Mouse (Mus musculus): ENCODE measurements at regions not wholly inside any gene's neighbourhood (a gene's known extent, or its start where the extent isn't known, plus 50 kb on each side); places are given as distances from the start of the nearest gene placed in this dataset.
A peak's percentile ranks its signal among the peaks of the same experiment; 100 is the strongest.

DNA sequence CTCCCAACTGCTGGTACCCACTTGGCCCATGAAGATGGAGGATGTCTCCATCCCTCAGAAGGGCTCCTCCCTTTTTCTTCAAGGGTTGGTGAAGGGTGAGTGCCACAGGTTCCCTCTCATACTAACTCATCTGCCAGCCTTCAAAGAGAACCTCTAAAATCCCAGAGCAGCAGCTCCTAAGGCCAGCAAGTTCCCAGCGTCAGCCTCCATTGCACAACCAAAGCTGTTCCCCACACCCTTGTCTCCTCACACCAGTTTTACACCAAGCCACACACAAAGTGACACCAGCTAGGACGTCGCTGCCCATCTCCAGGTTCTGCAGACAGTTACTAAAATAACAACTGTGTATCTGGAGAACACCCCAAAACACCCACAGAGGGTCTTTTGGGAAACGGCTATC lies 198.9 kb upstream of the Sulf2 start:
- no peak for DNase-seq

DNA sequence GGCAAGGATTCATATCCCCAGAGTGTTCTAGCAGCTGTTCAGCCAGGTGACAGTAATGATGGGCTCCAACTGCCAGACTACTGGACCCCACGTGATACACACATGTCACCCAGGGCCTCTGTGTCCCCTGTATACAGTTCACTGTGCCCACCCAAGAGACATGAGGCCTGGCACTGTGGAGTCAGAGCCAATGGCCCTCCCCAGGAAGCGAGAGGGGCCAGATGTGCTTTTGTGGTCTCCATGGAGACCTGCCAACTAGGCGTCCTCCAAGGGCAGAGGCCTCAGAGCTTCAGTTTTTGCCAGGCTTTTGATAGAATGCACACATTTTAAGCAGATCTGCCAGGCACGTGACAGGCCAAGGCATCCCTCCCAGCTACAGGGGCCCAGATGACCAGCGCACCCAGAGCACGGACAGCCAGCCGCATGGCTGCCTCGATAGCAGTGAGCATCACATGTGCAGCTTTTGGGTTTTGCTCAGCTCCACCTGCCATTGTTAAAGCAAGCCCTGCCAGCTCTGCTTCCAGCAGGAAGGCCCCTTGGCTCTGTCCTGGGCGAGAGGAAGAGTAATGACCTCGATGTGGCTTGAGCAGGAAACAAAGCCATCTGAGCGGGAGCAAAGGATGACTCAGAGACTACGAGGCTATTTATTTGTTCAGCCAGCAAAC lies 198.1 kb upstream of the Sulf2 start:
- DNase-seq = peak; percentile 84

- DNase-seq = no peak
These were observed 196.5 kb upstream of the Sulf2 start for GRCm38 (mm10) chr2:166351984-166352383.

GRCm38 (mm10) chr2:166351581-166351980 lies 196.1 kb upstream of the Sulf2 start:
- DNase-seq = no peak

- no peak for DNase-seq
These were observed 193.2 kb upstream of the Sulf2 start for GRCm38 (mm10) chr2:166348654-166349053.

DNA sequence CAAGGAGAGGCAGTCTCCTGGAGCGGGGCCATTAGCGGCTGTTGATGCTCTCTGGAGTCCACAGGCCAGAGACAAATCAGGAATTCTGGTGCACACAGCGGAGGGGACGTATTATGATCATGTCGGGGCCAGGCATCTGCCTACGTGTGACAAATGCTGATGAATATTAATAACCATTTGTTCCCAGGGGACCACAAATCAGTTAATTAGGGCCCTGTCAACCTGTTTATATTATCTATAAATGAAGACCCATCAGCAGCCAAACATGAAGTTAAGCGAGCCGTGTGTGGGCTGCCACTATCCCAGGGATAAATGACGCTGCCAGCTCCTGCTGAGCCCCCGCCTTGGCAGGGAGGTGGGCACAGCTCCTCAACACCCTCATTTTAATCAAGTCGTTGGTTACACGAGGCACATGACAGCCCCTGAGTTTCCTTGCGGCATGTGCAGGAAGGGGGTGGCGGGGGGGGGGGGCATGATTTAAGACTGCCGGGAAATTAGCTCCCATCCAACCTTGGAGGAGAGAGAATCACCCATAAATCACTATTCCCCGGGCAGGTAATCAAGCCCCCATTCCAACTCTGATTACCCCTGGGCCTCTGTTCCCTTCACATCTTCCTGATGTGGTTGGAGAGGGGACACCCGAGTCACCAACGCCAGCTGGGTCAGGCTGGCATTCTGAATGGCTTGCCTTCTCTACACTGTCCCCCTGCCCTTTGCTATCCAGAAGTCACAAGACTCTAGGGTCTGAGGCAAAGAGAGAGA lies 191.1 kb upstream of the Sulf2 start:
- no peak for DNase-seq

GRCm38 (mm10) chr2:166343551-166344340 lies 188.3 kb upstream of the Sulf2 start:
- peak; percentile 23 for DNase-seq

DNA sequence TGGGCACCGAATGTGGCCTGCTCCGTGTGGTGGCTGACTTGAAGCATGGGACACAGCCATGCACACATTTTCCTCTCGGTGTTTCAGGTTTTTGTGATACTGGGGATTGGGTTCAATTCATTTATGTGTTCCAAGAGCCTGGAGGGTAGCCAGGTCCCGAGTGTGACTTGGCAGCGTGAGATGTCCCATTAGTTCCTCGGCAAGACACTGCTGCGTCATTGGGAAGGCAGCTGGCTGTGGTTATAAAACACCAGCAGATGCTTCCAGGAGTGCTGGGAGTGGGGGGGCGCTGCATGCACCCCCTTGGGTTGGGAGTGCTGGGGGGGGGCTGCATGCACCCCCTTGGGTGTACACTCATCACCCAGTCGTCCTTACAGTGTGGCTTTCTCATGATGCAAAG lies 186.9 kb upstream of the Sulf2 start:
- DNase-seq = peak; percentile 32

- DNase-seq = peak; percentile 59
These were observed 184.7 kb upstream of the Sulf2 start for GRCm38 (mm10) chr2:166340196-166340595.

DNA sequence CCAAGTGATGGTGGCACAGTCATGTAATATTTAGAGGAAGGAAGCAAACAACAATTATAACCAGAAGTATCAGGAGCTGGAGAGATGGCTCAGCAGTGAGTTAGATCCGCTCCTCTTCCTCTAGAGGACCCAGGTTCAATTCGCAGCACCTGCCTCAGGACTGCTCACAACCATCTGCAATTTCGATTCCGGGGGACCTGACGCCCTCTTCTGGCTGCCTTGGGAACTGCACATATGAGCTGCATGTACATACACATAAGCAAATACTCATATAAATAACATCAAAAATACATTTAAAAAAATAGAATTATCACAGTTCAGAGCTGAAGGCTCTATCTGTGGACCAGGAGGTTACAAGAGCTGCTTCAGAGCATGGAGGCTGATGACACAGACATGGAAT lies 184.0 kb upstream of the Sulf2 start:
- no peak for DNase-seq

- DNase-seq = no peak
These were observed 183.1 kb upstream of the Sulf2 start for GRCm38 (mm10) chr2:166338396-166339085.

DNA sequence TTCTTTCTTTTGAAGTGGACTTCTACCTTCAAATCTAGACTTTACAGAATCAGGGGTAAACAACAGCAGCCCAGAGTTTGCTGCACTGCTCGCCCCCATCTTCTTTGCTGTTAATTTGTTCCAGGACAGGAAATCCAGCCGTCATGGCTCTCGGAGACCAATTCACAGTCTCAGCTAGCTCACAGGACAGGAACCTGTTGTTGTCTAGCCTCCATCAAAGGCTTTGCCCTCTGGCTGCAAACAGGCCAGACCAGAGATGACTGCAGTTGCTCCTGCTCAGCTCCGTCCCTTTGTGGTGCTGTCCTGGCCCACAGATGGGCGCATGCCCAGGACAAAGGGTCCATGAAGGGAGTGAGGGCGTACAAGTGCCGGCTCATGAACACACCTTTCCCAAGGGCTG lies 182.2 kb upstream of the Sulf2 start:
- DNase-seq = no peak

GRCm38 (mm10) chr2:166335702-166336101 lies 180.2 kb upstream of the Sulf2 start:
- DNase-seq = no peak

DNA sequence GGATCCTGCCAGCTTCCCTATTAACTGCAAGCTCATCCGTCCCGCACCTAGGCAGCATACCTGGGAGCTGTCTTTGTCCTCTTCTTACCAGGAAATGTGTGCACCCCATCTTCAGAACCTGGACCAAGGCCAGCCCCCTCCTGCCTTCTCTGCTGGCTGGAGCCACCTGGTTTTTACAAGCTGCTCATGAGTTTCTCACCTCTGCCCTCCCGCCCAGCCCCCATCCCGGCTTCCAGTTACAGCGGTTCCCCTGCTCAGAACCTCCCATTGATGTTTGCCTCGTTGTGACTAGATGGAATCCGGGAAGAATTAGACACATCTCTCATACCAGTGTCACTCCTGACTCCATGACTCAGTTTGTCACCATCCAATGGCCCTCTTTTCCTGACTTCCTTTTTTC lies 179.1 kb upstream of the Sulf2 start:
- no peak for DNase-seq

DNA sequence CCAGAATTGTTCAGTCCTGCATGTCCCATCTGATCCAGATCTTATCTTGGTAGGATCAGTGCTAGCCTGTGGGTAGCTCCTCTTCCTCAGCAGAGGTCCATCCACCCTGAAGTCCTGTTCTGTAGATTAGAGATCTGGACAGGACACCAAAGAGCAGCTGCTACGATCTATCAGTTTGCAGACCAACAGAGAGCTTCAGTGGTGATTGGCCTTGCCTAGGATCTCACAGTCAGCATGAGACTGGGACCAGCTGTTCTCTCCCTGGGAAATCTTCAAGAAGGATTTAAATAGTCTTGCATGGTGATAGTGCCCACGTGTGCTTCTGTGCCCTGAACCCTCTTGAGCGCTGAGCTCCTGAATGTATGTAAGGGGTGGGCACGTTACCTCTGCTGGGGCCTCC lies 178.4 kb upstream of the Sulf2 start:
- no peak for DNase-seq

- DNase-seq = peak; percentile 37
These were observed 177.4 kb upstream of the Sulf2 start for GRCm38 (mm10) chr2:166332748-166333417.

- no peak for DNase-seq
These were observed 175.7 kb upstream of the Sulf2 start for GRCm38 (mm10) chr2:166331192-166331591.

GRCm38 (mm10) chr2:166330364-166330763 lies 174.9 kb upstream of the Sulf2 start:
- DNase-seq = peak; percentile 56

DNA sequence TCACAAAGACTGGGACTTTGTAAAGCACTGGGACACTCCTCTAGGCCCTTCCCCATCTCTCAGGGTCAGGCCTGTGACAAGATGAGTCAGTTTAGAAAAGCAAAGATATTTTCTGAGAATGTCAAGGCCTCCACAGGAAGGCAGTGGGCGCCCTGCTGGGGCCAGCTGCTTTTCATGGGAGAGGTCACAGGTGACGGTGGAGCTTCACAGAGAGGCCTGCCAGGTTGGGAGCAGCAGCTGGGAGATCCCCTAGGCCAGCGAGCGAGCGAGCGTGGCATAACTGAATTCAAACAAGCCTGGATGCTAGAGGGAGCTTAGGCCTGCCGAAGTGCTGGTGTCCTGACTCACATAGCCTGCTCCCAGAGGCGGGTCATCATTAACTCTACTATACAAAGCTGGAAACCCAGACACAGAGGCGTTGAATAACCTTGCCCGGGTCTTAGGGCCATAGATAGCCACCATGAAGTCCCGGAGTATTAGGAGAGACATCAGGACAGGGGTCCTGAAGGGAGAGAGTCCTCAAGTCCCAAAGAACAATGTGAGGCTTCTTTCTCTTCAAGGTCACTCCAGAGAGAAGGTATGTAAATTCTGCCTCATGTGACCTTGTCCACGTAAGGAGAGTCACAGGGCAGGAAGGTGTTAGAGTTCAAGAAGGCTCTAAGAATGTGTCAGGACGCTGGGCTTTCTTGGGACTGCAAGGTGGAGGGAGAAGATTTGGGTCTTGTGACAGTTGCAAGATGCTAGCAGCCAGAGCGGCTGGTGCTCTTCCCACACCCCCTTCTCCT lies 174.3 kb upstream of the Sulf2 start:
- peak; percentile 88 for DNase-seq

- DNase-seq = no peak
These were observed 171.5 kb upstream of the Sulf2 start for GRCm38 (mm10) chr2:166326932-166327331.

DNA sequence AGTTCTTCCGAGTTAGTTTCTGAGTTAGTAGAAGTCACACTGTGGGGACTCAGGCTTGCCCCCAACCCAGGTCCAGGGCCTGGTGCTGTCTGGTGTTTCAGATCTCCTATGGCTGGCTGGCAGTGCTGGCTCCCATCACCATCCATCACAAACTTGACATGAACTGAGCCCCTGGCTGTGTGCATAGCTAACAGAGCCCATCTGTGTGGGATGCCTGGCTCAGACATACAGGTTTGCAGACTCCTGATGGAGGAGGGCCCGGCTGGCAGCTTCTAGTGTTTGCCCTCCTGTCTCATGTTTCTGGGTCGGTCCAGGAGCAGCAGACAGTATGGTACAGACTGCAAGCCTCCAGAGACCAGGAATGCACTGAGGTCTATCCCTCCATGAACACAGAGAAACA lies 169.5 kb upstream of the Sulf2 start:
- DNase-seq = no peak
